14 mouse cellular contexts compared by ENCODE assay signal in the genomic region with DNA sequence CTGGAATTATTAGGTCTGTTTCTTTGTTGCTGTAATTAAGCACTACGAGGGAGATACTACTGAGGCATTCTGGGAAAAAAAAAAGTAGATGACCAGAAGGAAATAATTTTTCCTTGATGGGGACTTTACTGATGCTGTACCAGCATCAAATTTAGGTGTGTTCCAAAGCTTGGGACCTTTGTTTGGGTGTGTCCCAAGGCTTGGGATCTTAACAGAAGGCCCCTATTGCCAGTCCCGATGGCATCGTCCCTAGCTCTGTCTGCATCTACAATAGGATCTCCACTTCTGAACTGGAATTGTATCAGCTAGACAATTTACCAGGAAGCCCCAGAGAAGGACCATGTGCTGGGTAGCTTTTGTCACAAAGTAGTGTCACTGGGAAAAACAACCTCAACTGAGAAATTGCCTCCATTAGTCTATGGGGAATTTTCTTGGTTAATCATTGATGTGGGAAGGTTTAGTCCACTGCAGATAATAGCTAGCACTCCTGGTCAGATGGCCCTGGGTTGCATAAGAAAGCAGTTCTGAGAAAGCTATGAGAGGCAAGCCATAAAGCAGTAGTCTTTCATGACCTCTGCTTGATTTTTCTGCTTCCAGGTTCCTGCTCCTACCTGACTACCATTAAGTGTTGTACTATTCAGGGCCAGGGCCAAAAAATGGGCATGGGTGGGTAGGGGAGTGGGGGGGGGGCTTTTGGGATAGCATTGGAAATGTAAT.
"Had no signal": no experiment of that assay in that cellular context is flagged by ENCODE, and none has a peak within 500 bp of the region (broad histone marks: within the 10 kb centered on the region; RNA-seq: fewer than 3 reads in every experiment).

No protein-coding gene starts in this region.

- H3K36me3 ChIP-seq: midbrain, embryonic 13.5 days; midbrain, embryonic 15.5 days; neural tube, embryonic 12.5 days had no signal

- ATAC-seq: midbrain, embryonic 15.5 days had no signal

- H3K9ac ChIP-seq: lung, embryonic 14.5 days; midbrain, embryonic 13.5 days; midbrain, embryonic 15.5 days; neural tube, embryonic 12.5 days had no signal

- DNase-seq: lung, adult 18-20 months; lung, postnatal 10 days; lung, postnatal 4 days; right cerebral cortex, postnatal 14 days; right cerebral cortex, postnatal 4 days; spleen, adult 18-20 months; thymus, adult 18-20 months; thymus, postnatal 14 days; thymus, postnatal 36 days had no signal

- H3K27me3 ChIP-seq: midbrain, embryonic 13.5 days; midbrain, embryonic 15.5 days; neural tube, embryonic 12.5 days had no signal

- H3K9me3 ChIP-seq: midbrain, embryonic 13.5 days; midbrain, embryonic 15.5 days; neural tube, embryonic 12.5 days had no signal

- H3K27ac ChIP-seq: midbrain, embryonic 13.5 days; midbrain, embryonic 15.5 days; neural tube, embryonic 12.5 days had no signal

- H3K4me2 ChIP-seq: lung, embryonic 14.5 days; midbrain, embryonic 11.5 days; midbrain, embryonic 13.5 days; midbrain, embryonic 15.5 days; neural tube, embryonic 12.5 days had no signal

- H3K4me3 ChIP-seq: midbrain, embryonic 13.5 days; midbrain, embryonic 15.5 days; neural tube, embryonic 12.5 days had no signal

- H3K4me1 ChIP-seq: neural tube, embryonic 12.5 days had no signal
